Mouse (Mus musculus) 3134 (cell line): Measurements from ENCODE around the gene Rai2.

Experiments
- DNase-seq: peaks from one replicate; pipeline ENCODE4 v3.0.0-alpha.2; 2011; ENCODE audit warnings: low spot score; ENCODE audit not compliant: insufficient read length; ENCODE audit errors: extremely low read depth

Gene Rai2

DNA sequence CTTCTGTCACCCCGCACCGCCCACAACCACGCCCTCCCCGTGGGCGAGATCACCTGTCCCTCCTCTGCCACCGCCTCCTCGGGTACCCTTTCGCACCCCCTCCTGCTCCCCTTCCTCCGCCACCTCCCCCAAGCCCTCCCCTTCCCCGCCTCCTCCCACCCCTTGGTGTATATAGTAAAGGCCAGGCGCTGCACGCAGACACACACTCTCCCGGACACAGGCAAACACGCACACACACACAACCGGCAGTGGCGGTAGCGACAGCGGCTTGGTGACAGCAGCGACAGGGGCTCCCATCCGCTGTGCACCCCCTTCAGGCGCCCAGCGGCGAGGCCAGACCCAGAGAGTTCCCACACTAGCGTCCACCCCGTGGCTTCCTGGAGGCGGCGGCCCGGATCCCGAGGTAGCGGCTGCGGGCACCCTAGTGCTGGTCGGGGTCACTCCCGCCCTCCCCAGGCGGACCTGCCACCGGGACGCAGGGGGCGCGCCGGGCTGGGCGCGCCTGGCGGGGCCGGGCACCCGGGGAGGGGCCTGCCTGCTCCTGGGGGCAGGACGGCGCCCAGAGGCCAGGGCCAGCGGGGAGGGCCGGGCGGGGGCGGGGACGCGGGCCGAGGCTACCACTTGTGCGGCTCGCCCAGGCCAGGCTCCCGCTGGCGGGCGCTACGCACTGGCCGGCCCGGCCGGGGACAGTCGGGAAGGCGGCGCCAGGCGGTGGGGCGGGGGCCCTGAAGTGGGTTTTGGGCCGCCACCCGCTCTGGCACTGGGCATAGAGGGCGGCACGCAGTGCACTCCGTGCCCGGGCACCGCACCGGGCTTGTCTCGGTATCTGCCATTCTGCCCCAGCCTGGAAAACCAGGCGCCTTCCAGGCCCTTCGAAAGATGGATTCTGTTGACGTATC, at the start of gene Rai2:
TSS of gene Rai2 (plus strand) at position 205 of the 899 bp plus-strand sequence.
- DNase-seq: no peak

DNA sequence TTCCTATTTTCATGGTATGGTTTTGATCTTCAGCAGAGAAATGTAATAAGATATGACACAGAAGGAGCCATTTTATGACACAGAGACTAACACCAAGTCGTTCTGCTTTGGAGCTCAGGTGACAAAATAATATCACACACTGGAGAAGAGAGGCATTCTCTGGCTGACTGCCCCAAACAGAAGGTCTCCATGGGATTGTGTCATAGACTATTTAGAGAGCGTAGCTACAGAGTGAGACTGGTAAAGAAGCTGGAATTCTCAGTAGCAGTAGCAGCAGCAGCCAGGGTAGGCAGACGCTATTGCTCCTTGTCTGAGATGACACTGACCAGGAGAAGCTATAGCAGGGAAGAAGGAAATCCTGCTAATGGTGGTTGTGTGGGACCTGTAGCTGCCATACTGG, 27.5 kb upstream of the Rai2 start:
- DNase-seq: no peak

DNA sequence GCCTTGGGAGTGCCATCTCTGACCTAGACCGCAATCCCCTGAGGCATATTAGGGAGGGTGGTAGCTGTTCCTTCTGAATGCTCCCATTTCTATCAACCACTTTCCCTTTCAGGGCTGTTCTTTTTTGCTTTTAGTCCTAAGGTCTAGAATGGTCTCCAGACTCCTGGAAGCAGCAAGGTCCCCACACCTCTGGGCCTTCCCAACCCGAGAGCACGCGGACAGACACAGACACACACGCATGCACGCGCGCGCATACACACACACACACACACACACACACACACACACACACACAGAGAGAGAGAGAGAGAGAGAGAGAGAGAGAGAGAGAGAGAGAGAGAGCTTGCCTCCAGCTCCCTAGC, 385 bp upstream of the Rai2 start:
- no peak for DNase-seq

DNA sequence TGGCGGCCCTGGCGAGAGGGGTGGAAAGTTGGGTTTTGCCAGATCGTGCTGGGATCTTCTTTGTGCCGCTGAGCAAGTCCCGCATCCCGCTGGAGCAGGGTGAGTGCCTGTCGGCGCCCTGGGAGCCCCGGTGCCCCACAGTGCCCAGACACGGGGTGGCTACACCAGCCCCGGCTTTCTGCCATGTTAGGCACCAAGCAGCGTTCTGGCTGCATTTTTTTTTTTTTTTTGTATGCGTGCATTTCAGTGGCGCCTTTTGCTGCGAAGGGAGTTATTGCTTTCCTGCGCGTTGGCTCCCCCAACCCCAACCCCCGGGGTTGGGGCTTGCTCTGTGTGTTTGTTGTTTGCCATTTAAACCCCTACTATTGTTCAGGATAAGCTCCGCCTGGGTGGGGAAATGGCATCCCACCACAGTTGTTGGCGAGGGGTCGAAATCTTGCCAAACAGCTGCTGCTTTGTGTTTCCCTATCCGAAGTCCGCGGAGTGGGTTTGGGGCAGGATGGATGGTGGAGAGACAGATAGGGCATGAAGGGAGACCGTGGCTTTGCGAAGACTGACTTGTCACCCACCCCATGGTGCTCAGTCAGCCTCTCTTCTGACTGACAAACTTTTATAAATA, 1.0 kb downstream of the Rai2 start:
- DNase-seq: no peak

DNA sequence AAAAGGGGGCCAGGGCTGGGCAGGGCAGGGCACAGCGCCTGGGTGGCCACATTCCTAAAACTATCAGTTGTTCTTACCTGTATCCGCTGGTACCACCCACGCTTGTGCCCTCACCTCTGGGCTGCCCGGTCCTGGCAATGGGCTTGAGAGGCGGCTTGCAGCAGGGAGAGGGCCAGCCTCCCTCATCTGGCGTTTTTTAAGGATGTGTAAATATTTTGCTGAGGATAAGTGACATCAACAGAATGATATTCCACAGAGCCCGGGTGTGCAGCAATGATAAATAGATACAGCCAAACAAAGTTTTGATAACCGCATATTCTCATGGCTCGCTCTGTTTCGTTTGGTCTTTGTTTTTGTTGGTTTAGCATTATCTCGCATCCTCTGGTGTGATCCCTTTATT, 1.7 kb downstream of the Rai2 start:
- DNase-seq: no peak

DNA sequence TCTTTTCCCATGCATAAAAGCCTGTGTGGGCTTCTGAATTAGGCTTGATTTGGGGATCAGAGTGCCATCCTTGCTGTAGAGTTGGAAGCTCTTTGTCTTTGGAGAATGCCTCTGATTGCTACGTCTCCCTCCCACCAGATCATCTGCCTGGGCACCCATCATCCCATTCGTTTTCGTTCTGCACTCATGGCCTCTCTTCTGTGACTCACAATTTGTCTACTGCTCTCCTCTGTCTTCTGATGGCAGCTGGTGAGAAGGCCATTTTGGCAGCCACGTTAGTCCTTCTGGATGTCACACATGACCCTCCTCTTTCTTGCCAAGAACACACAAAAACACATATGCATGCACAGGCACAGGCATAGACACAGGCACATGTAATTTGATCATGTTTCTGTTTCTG, 4.2 kb downstream of the Rai2 start:
- DNase-seq: no peak

DNA sequence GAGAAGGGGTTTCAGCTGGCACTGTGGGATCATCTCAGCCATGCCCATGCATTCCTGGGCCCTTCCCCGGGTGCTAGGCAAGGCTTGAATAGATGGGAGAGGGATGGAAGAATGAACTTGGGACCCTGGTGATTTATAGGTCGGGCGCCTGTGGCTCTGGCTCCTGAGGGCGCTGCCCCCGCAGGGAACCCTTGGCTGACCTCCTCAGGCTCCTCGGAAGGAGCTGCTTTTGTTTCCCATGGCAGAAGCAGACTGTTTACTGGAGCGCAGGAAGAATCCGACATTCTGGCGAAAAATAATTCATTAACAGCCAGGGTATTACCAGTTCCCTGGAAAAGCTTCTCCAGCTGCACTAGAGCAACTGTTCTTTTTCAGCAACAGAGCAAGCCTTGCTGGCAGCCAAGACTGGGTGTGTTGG, 6.5 kb downstream of the Rai2 start:
- DNase-seq: no peak

DNA sequence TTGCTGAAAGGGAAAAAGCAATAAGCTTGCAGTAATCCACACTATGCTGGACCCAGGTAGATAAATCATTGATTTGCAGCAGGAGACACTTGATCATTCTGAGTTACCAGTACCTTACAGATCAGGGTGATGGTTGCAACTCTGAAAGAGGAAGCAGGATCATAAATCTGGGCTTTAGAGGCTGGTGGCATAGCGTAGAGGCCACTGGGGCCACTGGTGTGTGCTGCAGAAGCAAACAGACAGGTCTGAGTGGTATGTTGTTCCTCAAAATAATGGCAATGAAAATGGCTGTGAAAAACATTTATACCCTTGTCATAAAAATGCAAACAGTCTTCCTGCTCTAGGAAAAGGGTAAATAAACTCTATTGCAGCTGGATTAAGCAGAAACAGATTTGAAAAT, 9.4 kb downstream of the Rai2 start:
- DNase-seq: no peak

DNA sequence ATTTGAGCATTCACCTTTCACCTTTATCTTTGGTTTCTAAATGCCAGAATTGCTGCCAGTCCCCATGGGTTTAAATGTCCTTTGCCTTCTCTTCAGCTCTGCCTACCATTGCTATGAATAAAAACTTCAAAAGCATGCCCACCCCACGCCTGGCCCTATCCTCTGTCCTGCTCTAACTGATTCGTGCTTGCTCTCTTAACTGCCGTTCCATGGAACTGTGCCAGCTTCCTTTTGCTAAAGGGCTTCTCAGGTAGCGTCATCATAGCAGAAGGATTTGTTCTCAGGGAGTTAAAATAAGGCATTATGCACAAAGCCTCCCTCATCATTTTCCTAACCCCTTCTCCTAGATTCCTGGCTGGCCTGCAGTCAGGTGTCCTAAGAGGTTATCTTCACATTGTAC, 11.6 kb downstream of the Rai2 start:
- DNase-seq: no peak

DNA sequence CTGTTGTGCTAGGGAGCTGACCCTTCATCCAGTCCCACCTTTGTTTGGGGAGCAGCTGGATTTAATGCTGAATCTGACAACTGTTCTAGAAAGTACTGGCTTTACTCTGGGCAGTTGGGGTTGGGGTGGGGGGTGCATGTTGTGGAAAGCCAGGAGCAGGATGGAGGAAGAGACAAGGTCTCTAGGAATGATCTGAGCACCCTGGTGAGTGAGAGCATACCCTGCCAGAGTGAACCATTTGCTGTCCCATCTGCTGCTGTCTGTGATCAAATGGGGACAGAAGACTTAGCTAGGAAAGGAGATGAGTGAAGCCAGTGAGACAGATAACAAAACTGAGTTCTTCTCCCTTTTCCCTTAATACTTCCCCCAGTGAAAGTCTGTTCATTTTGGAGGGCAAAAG, 13.2 kb downstream of the Rai2 start:
- DNase-seq: no peak

DNA sequence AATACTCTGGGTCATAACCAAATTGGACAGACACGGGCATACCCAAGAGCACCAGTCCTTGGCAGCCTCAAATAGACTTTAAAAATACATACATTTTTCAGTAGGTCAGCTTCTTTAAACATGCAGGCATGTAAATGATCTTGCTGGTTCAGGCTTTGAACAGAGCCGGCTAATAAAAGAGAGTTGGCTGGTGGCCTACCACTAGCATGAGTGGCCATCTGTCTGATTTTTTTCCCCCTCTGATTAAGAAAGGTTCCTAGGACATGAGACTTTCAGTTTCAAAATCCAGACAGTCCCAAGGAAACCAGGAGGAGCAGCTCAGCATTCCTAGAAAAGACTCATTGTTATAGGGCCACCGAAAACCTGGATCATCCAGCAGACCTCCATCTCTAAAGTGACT, 15.0 kb downstream of the Rai2 start:
- no peak for DNase-seq

DNA sequence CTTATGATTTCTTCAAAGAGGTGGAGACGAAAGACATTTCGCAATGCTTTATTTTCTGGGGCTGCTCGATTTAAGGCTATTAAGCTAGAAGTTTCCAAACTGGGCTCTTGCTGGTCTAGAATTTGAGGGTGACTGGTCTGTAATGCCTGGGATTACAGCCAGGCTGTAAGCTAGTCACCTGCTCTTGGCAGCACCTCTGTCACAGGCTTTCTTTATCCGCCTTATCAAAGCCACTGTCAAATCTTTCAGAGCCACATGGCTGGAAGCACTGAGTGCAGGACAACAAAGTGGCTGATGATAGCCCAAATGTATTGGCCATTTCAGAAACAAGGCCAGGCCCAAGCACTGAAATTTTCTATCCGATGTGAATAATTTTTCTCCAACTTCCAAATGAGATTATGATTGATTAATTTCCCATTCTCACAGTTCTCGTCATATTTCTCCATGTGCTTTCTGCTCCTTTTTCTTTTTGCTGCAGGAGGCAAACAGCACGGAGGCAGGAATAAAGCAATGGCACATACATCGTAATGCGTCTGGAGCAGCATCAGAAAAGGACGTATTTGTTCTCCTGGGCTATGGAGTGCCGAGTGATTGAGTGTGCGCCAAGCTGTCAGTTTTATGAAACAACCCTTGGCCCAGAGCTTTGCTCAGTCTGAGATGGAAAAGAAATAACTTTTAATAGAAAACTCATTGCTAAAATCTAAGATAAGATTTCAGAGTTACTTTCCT, 16.9 kb downstream of the Rai2 start:
- no peak for DNase-seq

DNA sequence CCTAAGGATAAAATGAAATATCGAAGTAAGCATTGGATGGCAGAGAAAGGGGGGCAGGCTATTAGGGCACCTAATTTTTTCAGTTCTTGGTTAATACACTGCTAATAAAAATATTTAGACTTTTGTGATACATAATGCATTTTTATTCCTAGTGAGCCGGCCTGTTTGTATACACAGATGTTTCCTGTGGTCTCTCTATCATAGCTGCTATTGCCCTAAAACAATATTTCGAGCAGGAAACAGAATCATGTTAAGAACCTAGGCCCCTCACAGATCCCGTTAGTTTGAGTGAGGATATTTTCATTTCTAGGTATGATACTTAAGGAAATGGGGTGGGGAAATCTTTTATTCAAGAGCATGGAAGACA, 17.4 kb downstream of the Rai2 start:
- no peak for DNase-seq

DNA sequence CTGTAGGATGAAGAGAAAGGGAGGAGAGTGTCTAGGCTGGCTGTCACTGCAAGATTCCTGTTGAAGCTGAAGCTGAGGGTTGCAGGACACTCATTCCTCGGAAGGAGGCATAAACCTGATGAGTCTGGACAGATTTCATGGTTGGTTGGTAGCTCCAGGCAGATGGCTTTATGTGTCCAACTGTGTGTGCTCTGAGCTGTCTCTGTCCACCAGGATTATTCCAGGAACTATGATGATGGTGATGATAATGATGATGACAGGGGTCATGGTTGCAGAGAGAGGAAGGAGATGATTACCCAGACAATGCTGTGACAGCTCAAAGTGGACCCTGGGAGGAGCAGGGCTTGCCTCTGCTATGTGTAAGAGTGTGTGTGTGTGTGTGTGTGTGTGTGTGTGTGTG, 22.5 kb downstream of the Rai2 start:
- no peak for DNase-seq

DNA sequence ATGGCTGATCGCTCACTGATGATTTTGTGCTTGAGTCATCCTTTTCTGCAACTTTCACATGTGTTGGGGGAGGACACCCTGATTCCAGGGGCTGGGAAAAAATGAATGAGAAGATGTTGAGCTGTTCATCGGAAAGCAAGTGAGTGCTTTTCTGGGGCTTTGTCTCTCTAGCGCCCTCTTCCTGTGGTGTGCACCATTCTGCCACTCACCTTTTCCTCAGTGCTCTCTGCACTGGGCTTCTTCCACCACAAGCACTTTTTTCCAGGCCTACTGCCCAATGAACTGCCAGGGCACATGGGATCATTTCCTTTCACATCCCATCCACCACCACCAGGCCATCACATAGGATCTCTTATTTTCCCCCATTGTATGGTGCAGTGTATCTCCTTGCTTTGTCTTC, 26.2 kb downstream of the Rai2 start:
- DNase-seq: no peak

DNA sequence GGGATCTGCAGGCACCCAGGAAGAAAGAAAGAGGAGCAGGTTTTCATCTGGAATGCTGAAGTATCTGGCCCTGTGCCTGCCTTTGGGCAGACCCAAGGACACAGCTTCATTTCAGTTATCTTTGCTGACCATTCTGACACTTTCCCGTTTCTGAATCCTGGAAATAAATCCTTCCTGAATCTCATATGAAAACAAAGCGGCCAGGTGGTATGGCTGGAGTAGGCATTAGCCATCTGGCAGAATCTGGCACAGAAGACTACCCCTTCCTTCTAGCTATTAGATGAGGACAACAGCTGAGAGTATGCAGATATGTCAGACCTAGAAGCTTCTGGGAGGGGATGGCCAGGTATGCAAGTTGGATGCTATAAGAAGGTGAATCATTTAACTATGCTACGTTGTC, 28.4 kb downstream of the Rai2 start:
- no peak for DNase-seq

DNA sequence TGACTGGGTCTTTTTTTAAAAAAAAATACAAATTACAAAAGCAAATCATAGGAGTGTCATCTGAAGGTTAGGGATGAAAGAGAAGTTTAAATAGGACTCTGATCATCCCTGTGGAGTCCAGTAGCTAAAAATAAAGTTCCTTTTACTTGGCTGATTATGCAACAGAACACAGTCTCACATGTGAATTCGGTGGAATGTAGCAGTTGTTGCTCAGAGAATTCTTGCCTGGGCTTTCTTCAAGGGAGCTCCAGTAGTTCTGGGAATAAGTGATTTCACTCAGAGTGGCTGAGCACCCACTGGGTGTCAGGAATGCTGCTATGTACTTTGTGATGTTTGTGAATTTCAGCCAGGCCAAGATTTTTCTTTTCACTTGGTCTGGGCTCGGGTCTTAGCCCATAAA, 30.5 kb downstream of the Rai2 start:
- DNase-seq: no peak

DNA sequence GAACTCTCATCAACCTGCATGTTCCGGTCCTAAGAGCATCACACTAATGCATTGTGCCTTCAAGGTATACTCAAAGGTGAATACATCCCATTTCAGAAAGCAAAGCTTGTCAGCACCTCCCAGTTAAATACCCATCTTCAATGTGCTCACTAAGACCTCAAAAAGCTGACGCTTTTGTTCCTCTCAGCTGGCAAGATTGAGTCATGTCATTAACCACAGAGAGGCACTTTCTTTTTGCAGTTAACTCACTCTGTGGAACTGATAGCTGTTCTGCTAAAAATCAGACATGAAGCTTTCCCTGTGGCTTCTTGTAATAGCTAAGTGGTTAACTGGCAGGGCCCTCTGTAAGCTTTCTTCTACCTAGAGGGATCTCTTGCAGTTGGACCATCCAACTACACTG, 36.6 kb downstream of the Rai2 start:
- no peak for DNase-seq

DNA sequence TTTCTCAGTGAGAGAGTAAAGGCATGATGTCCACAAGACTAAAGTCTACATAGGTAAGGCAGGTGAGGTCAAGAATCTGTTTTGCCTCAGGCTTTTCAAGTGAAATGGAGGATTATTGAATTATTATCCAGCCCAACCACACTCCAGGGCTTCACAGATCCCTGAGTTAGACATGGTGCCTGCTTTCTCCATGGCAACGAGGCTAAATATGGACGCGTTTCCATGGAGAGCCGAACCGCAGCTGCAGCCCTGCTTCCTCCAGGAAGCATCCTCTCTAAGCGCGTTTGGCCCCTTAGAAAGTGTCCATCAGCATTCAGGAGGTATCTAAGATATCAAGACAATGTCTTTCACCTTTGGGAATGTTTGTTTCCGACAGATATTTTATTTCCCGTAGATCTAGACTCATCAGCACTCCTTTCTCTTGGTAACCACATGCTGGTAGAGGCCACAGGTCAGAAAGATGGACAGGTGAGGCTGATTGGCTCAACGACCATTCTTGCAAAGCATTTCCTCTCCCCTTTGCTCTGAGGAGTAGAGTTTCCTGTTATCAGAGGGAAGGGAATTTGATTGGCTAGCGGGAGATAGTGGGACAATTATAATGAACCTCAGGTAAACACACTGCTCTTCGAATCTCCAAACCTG, 59.6 kb downstream of the Rai2 start:
- DNase-seq: no peak

DNA sequence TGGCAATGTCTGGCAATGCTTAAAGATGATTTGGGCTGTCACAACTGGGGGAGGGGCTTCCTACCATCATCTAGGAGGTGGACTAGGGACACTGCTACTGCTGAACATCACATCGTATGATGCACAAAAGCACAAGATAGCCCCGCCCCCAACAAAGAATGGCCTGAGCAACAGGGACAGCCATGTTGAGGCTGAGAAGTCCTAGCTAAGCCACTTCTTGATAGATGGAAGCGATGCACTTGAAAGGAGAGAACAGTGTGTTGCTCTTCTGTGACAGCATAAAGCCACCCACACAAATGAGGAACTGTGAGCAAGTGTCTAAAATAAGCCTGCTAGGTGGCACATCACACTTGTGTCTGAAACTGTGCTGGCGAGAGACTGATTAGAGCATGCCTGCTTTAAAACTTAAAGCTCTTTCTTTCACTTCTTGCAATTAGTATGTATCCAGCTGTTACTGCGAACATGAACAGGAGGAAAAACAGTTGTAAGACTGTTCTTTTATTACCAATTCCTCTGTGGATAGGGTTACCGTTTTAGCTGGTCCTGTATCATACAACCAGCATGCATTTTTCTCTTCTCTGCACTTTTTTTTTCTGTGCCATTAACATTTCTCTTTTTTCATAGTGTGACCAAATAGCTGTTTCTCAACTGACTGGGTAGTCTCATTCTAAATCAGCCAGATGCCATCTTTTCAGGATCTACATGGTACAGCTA, 63.6 kb downstream of the Rai2 start:
- DNase-seq: no peak

DNA sequence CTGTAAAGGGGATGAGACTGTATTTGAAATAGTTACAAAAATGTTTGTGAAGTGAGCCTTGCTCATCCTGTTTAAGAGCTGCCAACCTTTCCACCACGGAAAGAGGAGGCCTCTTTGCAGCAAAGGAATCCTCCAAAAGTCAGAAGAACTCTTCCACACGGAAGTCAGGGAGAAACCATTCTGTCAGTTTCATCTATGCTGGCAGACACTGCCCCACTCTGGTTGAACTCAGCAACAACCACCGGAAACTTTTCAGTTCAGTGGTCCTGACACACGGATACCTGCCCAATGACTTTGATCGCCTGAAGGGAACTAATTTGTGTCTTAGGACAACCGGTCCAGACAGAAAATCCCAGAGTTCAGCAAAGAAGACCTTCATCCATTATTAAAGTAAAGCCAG, 73.3 kb downstream of the Rai2 start:
- no peak for DNase-seq
